In the genomic region with DNA sequence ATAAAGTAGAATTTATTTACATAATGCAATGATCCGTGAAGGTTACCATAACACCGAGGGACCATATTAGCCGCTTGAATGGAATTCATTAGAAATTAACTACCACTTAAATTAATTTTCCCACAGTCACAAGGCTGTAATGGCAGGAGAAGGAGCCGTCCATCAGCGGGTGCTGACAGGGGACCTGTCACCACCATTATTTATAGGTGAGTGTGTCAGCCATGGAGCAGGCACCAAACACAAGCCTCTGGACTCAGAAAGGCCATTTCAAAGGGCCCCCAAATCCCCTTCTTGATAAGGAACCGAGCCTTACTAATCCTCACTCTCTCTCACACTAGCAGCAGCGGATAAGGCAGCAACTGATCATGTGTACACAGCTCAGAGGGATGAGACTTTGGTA, we compare ENCODE assay signal across 14 mouse cellular contexts. TPM values are rescaled to one million over a fixed set of nuclear protein-coding genes. Genes with fewer than 3 reads are reported as not detected.
DNase-seq lines count a peak whose midpoint lies in the region; ATAC-seq and TF ChIP-seq lines count a peak whose summit lies in the region.
"Had no signal": no experiment of that assay in that cellular context is flagged by ENCODE, and none has a peak within 500 bp of the region (broad histone marks: within the 10 kb centered on the region; RNA-seq: fewer than 3 reads in every experiment).

No protein-coding gene starts in this region.

- 36% methylated on average over 7 of the region's 7 CpGs for WGBS in kidney, adult 2 months
- WGBS in heart, embryonic 16.5 days, result 29% methylated on average over 7 of the region's 7 CpGs

- no peaks in the 10 kb centered on the region for H3K27me3 ChIP-seq in kidney, adult 2 months (replicated peaks; ENCODE audit: control insufficient read depth, insufficient read depth, low read length)
- H3K27me3 ChIP-seq in heart, embryonic 16.5 days (ENCODE audit: control insufficient read depth, insufficient read depth, low read length), result no peaks in the 10 kb centered on the region

- no peak overlapping the region for H3K4me3 ChIP-seq in kidney, adult 2 months (ENCODE audit: insufficient read depth, low read depth, low read length)
- no peak overlapping the region for H3K4me3 ChIP-seq in heart, embryonic 16.5 days (ENCODE audit: low read length)
- H3K4me3 ChIP-seq: gastrocnemius, adult 2 months; hindbrain, embryonic 10.5 days had no signal

- peak; percentile 46 for DNase-seq in kidney, adult 2 months
- no peak for DNase-seq in kidney, adult 8-10 months
- DNase-seq in kidney, postnatal 36 days, result peak; percentile 19 to 30
- peak; percentile 7 for DNase-seq in retina, postnatal 1 day
- no peak for DNase-seq in layer of hippocampus, postnatal 25 days (ENCODE audit: extremely low spot score in 1 of 2, low spot score in 1 of 2)
- DNase-seq in urinary bladder, adult 18-20 months (ENCODE audit: low spot score in 2 of 2), result no peak
- DNase-seq: adrenal gland, postnatal 14 days; gastrocnemius, adult 2 months; layer of hippocampus, adult 9-11 months; lung, postnatal 10 days; midbrain, embryonic 14.5 days had no signal

- H3K4me1 ChIP-seq in kidney, adult 2 months (ENCODE audit: control insufficient read depth, insufficient read depth, low read length), result peaks cover 2% of the 10 kb centered on the region; the same call in 1 of the 2 replicates
- H3K4me1 ChIP-seq in heart, embryonic 16.5 days (ENCODE audit: control insufficient read depth, insufficient read depth, low read length), result peaks cover 22% of the 10 kb centered on the region

- no peak for TF ChIP-seq CTCF in kidney, adult 2 months (conservative IDR thresholded peaks at IDR 0.05; ENCODE audit: insufficient read depth, insufficient read length, low read depth, low read length)

- 0 out of 2 replicates have a peak overlapping the region, but pooled peaks have one; percentile 9 for H3K9ac ChIP-seq in heart, embryonic 16.5 days (ENCODE audit: low read length)

- H3K9me3 ChIP-seq in heart, embryonic 16.5 days (replicated peaks; ENCODE audit: control insufficient read depth, low read length), result no peaks in the 10 kb centered on the region
- H3K9me3 ChIP-seq: hindbrain, embryonic 10.5 days had no signal

- ATAC-seq in heart, embryonic 16.5 days (replicated peaks; ENCODE audit: extremely low read depth, insufficient read depth, low FRiP score), result peak; percentile 84

- H3K27ac ChIP-seq in kidney, adult 2 months (ENCODE audit: insufficient read depth, low read depth, low read length), result peak overlapping the region; percentile 60; the same call in 1 of the 2 replicates
- H3K27ac ChIP-seq in heart, embryonic 16.5 days (ENCODE audit: low read length), result peak overlapping the region; percentile 86
- H3K27ac ChIP-seq: gastrocnemius, adult 2 months had no signal

- TF ChIP-seq POLR2A in kidney, adult 2 months (IDR thresholded peaks at IDR 0.05; ENCODE audit: low read depth, low read length), result no peak

- no peaks in the 10 kb centered on the region for H3K36me3 ChIP-seq in kidney, adult 2 months (ENCODE audit: control insufficient read depth, insufficient read depth, low read length)
- H3K36me3 ChIP-seq in heart, embryonic 16.5 days (ENCODE audit: control insufficient read depth, insufficient read depth), result no peaks in the 10 kb centered on the region
- H3K36me3 ChIP-seq: hindbrain, embryonic 10.5 days had no signal

- 0 out of 2 replicates have a peak overlapping the region, but pooled peaks have one; percentile 16 for H3K4me2 ChIP-seq in heart, embryonic 16.5 days (ENCODE audit: low read depth, low read length)
- H3K4me2 ChIP-seq: liver, embryonic 11.5 days had no signal

RNA-seq across cellular contexts. Expression of a gene that starts 8.4 kb away (rescaled TPM):
- polyA plus RNA-seq in kidney, adult 2 months (2012; rRNA removed), result 191 and 319 TPM in 2 replicates
- polyA plus RNA-seq in heart, embryonic 16.5 days (2015; fragmentation: Nextera tagmentation; extraction: Ambion mirVana), result 798 and 819 TPM in 2 replicates
- 100 to 1,000 TPM; 167 to 186 TPM for total RNA-seq in layer of hippocampus, postnatal 25 days (2021)

RNA-seq across cellular contexts. Expression of a gene that starts 8.4 kb away (rescaled TPM):
- 95.0 and 108 TPM in 2 replicates for polyA plus RNA-seq in kidney, adult 2 months (2012; rRNA removed)
- 138 TPM in 2 replicates for polyA plus RNA-seq in heart, embryonic 16.5 days (2015; fragmentation: Nextera tagmentation; extraction: Ambion mirVana)
- total RNA-seq in layer of hippocampus, postnatal 25 days (2021), result 10 to 100 TPM; 37.7 to 40.9 TPM

Comparison
In these comparisons a context has a peak if more than half of its experiments do, and no peak if none do; other contexts are left out.
1. DNase-seq: peak in kidney, adult 2 months (single experiment), kidney, postnatal 36 days (2 of 2) and retina, postnatal 1 day (single experiment); none in kidney, adult 8-10 months (0 of 2), layer of hippocampus, postnatal 25 days (0 of 2) and urinary bladder, adult 18-20 months (0 of 2).